Mouse (Mus musculus): ENCODE results near the gene Scp2. TPM values are rescaled to one million over a fixed set of nuclear protein-coding genes. Genes with fewer than 3 reads are reported as not detected.

The Scp2 gene
- polyA plus RNA-seq, 1 experiment from 2014 or later = 532 TPM

- Histone ChIP-seq H3K4me1 (ENCODE audit: insufficient read depth, low read depth, low read length) (no peaks in the 10 kb centered on the region), H3K9ac (replicated peaks; ENCODE audit: low read depth) (no peak overlapping the region), H3K36me3 (ENCODE audit: insufficient read depth, low read length) (no peaks in the 10 kb centered on the region), H3K27ac (ENCODE audit: low read length) (no peak overlapping the region), H3K27me3 (replicated peaks; ENCODE audit: insufficient read depth, low read length) (no peaks in the 10 kb centered on the region), H3K4me2 (replicated peaks; ENCODE audit: low read depth, low read length) (no peak overlapping the region), H3K4me3 (ENCODE audit: low read depth, low read length) (no peak overlapping the region), H3K9me3 (ENCODE audit: low read length) (no peaks in the 10 kb centered on the region)
- no peak for DNase-seq (ENCODE audit: low spot score)
- WGBS = 68% methylated on average over 6 of the region's 6 CpGs
- TF ChIP-seq EP300 (IDR thresholded peaks at IDR 0.05) (no peak), CTCF (IDR thresholded peaks at IDR 0.05) (no peak)
- ATAC-seq = no peak
Measured at GRCm38 (mm10) chr4:108020178-108020577, 124.6 kb downstream of the Scp2 start.

GRCm38 (mm10) chr4:108018961-108019921 lies 125.6 kb downstream of the Scp2 start:
- Histone ChIP-seq H3K27me3 (replicated peaks; ENCODE audit: insufficient read depth, low read length) (no peaks in the 10 kb centered on the region), H3K27ac (ENCODE audit: low read length) (no peak overlapping the region), H3K36me3 (ENCODE audit: insufficient read depth, low read length) (no peaks in the 10 kb centered on the region), H3K9ac (replicated peaks; ENCODE audit: low read depth) (no peak overlapping the region), H3K4me3 (ENCODE audit: low read depth, low read length) (no peak overlapping the region), H3K4me1 (ENCODE audit: insufficient read depth, low read depth, low read length) (no peaks in the 10 kb centered on the region), H3K4me2 (replicated peaks; ENCODE audit: low read depth, low read length) (no peak overlapping the region), H3K9me3 (ENCODE audit: low read length) (no peaks in the 10 kb centered on the region)
- ATAC-seq = peak; percentile 49
- WGBS = 49% methylated on average over 14 of the region's 14 CpGs
- TF ChIP-seq EP300 (IDR thresholded peaks at IDR 0.05) (no peak), CTCF (IDR thresholded peaks at IDR 0.05) (no peak)
- peak; percentile 32 for DNase-seq (ENCODE audit: low spot score)

GRCm38 (mm10) chr4:108018241-108018923 lies 126.4 kb downstream of the Scp2 start:
- DNase-seq (ENCODE audit: low spot score) = no peak
- ATAC-seq = no peak
- 42% methylated on average over 10 of the region's 10 CpGs for WGBS
- Histone ChIP-seq H3K27me3 (replicated peaks; ENCODE audit: insufficient read depth, low read length) (no peaks in the 10 kb centered on the region), H3K27ac (ENCODE audit: low read length) (no peak overlapping the region), H3K36me3 (ENCODE audit: insufficient read depth, low read length) (no peaks in the 10 kb centered on the region), H3K9ac (replicated peaks; ENCODE audit: low read depth) (no peak overlapping the region), H3K4me2 (replicated peaks; ENCODE audit: low read depth, low read length) (no peak overlapping the region), H3K4me3 (ENCODE audit: low read depth, low read length) (no peak overlapping the region), H3K4me1 (ENCODE audit: insufficient read depth, low read depth, low read length) (no peaks in the 10 kb centered on the region), H3K9me3 (ENCODE audit: low read length) (no peaks in the 10 kb centered on the region)
- TF ChIP-seq CTCF (IDR thresholded peaks at IDR 0.05) (no peak), EP300 (IDR thresholded peaks at IDR 0.05) (no peak)

- Histone ChIP-seq H3K27me3 (replicated peaks; ENCODE audit: insufficient read depth, low read length) (no peaks in the 10 kb centered on the region), H3K9me3 (ENCODE audit: low read length) (no peaks in the 10 kb centered on the region), H3K9ac (replicated peaks; ENCODE audit: low read depth) (no peak overlapping the region), H3K36me3 (ENCODE audit: insufficient read depth, low read length) (no peaks in the 10 kb centered on the region), H3K4me3 (ENCODE audit: low read depth, low read length) (no peak overlapping the region), H3K4me1 (ENCODE audit: insufficient read depth, low read depth, low read length) (no peaks in the 10 kb centered on the region), H3K27ac (ENCODE audit: low read length) (no peak overlapping the region), H3K4me2 (replicated peaks; ENCODE audit: low read depth, low read length) (no peak overlapping the region)
- WGBS = 75% methylated on average over 7 of the region's 7 CpGs
- ATAC-seq (no peak), DNase-seq (ENCODE audit: low spot score) (no peak)
- no peak for TF ChIP-seq EP300 (IDR thresholded peaks at IDR 0.05)
- TF ChIP-seq CTCF (IDR thresholded peaks at IDR 0.05) = no peak
Measured at GRCm38 (mm10) chr4:108017839-108018238, 127.0 kb downstream of the Scp2 start.

GRCm38 (mm10) chr4:108016321-108016720 lies 128.5 kb downstream of the Scp2 start:
- H3K27ac ChIP-seq (ENCODE audit: low read length) = no peak overlapping the region
- no peaks in the 10 kb centered on the region for H3K9me3 ChIP-seq (ENCODE audit: low read length)
- 81% methylated on average over 3 of the region's 3 CpGs for WGBS
- H3K4me3 ChIP-seq (ENCODE audit: low read depth, low read length) = no peak overlapping the region
- no peaks in the 10 kb centered on the region for H3K4me1 ChIP-seq (ENCODE audit: insufficient read depth, low read depth, low read length)
- no peaks in the 10 kb centered on the region for H3K36me3 ChIP-seq (ENCODE audit: insufficient read depth, low read length)
- no peak overlapping the region for H3K9ac ChIP-seq (replicated peaks; ENCODE audit: low read depth)
- H3K27me3 ChIP-seq (replicated peaks; ENCODE audit: insufficient read depth, low read length) = no peaks in the 10 kb centered on the region
- ATAC-seq (no peak), DNase-seq (ENCODE audit: low spot score) (no peak)
- no peak for TF ChIP-seq EP300 (IDR thresholded peaks at IDR 0.05)
- H3K4me2 ChIP-seq (replicated peaks; ENCODE audit: low read depth, low read length) = no peak overlapping the region

- H3K9ac ChIP-seq (replicated peaks; ENCODE audit: low read depth) = no peak overlapping the region
- peak; percentile 74 for ATAC-seq
- H3K9me3 ChIP-seq (ENCODE audit: low read length) = no peaks in the 10 kb centered on the region
- no peaks in the 10 kb centered on the region for H3K27me3 ChIP-seq (replicated peaks; ENCODE audit: insufficient read depth, low read length)
- H3K36me3 ChIP-seq (ENCODE audit: insufficient read depth, low read length) = no peaks in the 10 kb centered on the region
- peak; percentile 68 for DNase-seq (ENCODE audit: low spot score)
- no peaks in the 10 kb centered on the region for H3K4me1 ChIP-seq (ENCODE audit: insufficient read depth, low read depth, low read length)
- WGBS = 49% methylated on average over 14 of the region's 14 CpGs
- no peak overlapping the region for H3K4me3 ChIP-seq (ENCODE audit: low read depth, low read length)
- H3K27ac ChIP-seq (ENCODE audit: low read length) = no peak overlapping the region
- H3K4me2 ChIP-seq (replicated peaks; ENCODE audit: low read depth, low read length) = no peak overlapping the region
- no peak for TF ChIP-seq EP300 (IDR thresholded peaks at IDR 0.05)
- TF ChIP-seq CTCF (IDR thresholded peaks at IDR 0.05) = peak; percentile 65
Measured at GRCm38 (mm10) chr4:108015067-108015765, 129.6 kb downstream of the Scp2 start.

Data from lung, postnatal 0 days (tissue).